Mouse (Mus musculus) liver, embryonic 16.5 days (tissue): ENCODE data around the gene Gltp. TPM values are rescaled to one million over a fixed set of nuclear protein-coding genes. Genes with fewer than 3 reads are reported as not detected.

Experiments
- ATAC-seq: fragments of 200-750 bp; cut with Nextera tagmentation; 2 replicates; pipeline ENCODE4 v1.8.0; 2017; ENCODE audit warnings: low read depth, mild to moderate bottlenecking, moderate number of reproducible peaks, moderate library complexity
- H3K27ac ChIP-seq: fragments of 300-500 bp; sonication (generic); 2 replicates; pipeline ENCODE4 v1.5.1; 2014; ENCODE audit warnings: mild to moderate bottlenecking, low read length
- H3K27me3 ChIP-seq: fragments of 300-500 bp; sonication (generic); 2 replicates; pipeline ENCODE4 v1.6.1; 2014; ENCODE audit warnings: low read depth, low read length, mixed read lengths; ENCODE audit not compliant: control insufficient read depth, insufficient read depth
- H3K36me3 ChIP-seq: fragments of 300-500 bp; sonication (generic); 2 replicates; pipeline ENCODE4 v1.6.1; 2014; ENCODE audit warnings: mild to moderate bottlenecking; ENCODE audit not compliant: control insufficient read depth, insufficient read depth
- H3K4me1 ChIP-seq: fragments of 300-500 bp; sonication (generic); 2 replicates; pipeline ENCODE4 v1.6.1; 2014; ENCODE audit warnings: low read depth, low read length, mixed read lengths; ENCODE audit not compliant: control insufficient read depth
- H3K4me2 ChIP-seq: fragments of 300-500 bp; sonication (generic); 2 replicates; pipeline ENCODE4 v1.6.1; 2014; ENCODE audit warnings: low read depth, low read length, mixed read lengths
- H3K4me3 ChIP-seq: fragments of 300-500 bp; sonication (generic); 2 replicates; pipeline ENCODE4 v1.5.1; 2014; ENCODE audit warnings: low read depth, mild to moderate bottlenecking, low read length
- H3K9ac ChIP-seq: fragments of 300-500 bp; sonication (generic); 2 replicates; pipeline ENCODE4 v1.6.1; 2014; ENCODE audit warnings: low read depth, low read length
- H3K9me3 ChIP-seq: fragments of 300-500 bp; sonication (generic); replicated peaks from 2 replicates; pipeline ENCODE4 v1.6.1; 2016; ENCODE audit warnings: low read length; ENCODE audit not compliant: control insufficient read depth
- WGBS: fragments of 180-500 bp; shearing (Covaris S2); extraction: QIAGEN DNeasy Blood & Tissue Kit; methylation state at CpG from one replicate; pipeline ENCODE4 v1.1.7; 2014; ENCODE audit not compliant: insufficient replicate concordance; 5-methylcytosine and 5-hydroxymethylcytosine counted together
- polyA plus RNA-seq: library from polyadenylated mRNA; unstranded; fragments of >200 nt; fragmentation: Nextera tagmentation; extraction: Ambion mirVana; gene quantifications from 2 replicates; pipeline ENCODE4 v1.2.1, GENCODE M21; 2015

The Gltp gene
- polyA plus RNA-seq, 1 experiment from 2014 or later: 30.3 TPM

- Histone ChIP-seq H3K4me2 (no peak overlapping the region), H3K27me3 (no peaks in the 10 kb centered on the region; the same call in none of the 2 replicates), H3K36me3 (no peaks in the 10 kb centered on the region), H3K9ac (no peak overlapping the region), H3K4me3 (no peak overlapping the region), H3K4me1 (peaks cover 4% of the 10 kb centered on the region; the same call in 1 of the 2 replicates), H3K27ac (no peak overlapping the region), H3K9me3 (no peaks in the 10 kb centered on the region)
- ATAC-seq: no peak
- WGBS: 7% methylated on average over 6 of the region's 6 CpGs
These were observed 45.9 kb downstream of the Gltp start for GRCm38 (mm10) chr5:114644918-114645317.

DNA sequence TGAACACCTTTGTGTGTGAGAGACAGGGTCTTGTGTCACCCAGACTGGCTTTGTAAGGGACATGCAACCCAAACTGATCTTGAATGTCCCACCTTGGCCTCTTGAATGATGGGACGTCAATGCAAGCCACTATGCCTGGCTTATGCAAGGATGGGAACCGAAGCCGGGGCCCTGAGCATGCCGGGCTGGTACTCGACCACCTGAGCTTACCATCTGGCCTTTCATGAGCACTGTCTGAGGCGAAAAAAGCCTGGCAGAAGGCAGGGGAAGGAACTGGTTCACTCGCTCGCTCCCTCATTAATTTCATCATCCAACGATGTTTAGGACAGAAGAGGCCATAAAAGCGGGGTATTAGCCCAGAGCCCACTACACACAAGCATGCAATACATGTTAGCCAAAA is 50.0 kb downstream of the Gltp start:
- Histone ChIP-seq H3K36me3 (no peaks in the 10 kb centered on the region), H3K27ac (no peak overlapping the region), H3K9me3 (no peaks in the 10 kb centered on the region), H3K27me3 (no peaks in the 10 kb centered on the region; the same call in 1 of the 2 replicates), H3K4me3 (no peak overlapping the region), H3K4me2 (no peak overlapping the region), H3K4me1 (no peaks in the 10 kb centered on the region), H3K9ac (no peak overlapping the region)
- ATAC-seq: no peak
- 56% methylated on average over 10 of the region's 10 CpGs for WGBS

DNA sequence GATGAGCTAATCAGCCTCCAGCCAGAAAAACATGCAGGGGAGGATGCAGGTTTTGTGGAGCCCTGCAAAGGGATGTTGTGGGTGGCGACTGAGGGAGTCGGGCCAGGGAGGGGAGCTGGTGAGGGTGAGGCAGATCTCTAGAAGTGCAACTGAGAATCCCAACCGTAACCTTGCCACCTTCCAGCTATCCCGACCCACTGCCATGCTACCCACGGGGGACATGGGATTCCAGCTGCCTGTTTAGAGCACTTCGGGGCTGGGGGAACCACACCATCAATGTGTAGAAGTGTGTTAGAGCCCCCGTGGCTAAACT is 51.2 kb downstream of the Gltp start:
- no peak overlapping the region for H3K4me3 ChIP-seq
- H3K4me1 ChIP-seq: no peaks in the 10 kb centered on the region
- H3K27me3 ChIP-seq: no peaks in the 10 kb centered on the region; the same call in 1 of the 2 replicates
- H3K36me3 ChIP-seq: no peaks in the 10 kb centered on the region
- no peaks in the 10 kb centered on the region for H3K9me3 ChIP-seq
- ATAC-seq: no peak
- H3K9ac ChIP-seq: no peak overlapping the region
- 21% methylated on average over 7 of the region's 7 CpGs for WGBS
- no peak overlapping the region for H3K27ac ChIP-seq
- no peak overlapping the region for H3K4me2 ChIP-seq

DNA sequence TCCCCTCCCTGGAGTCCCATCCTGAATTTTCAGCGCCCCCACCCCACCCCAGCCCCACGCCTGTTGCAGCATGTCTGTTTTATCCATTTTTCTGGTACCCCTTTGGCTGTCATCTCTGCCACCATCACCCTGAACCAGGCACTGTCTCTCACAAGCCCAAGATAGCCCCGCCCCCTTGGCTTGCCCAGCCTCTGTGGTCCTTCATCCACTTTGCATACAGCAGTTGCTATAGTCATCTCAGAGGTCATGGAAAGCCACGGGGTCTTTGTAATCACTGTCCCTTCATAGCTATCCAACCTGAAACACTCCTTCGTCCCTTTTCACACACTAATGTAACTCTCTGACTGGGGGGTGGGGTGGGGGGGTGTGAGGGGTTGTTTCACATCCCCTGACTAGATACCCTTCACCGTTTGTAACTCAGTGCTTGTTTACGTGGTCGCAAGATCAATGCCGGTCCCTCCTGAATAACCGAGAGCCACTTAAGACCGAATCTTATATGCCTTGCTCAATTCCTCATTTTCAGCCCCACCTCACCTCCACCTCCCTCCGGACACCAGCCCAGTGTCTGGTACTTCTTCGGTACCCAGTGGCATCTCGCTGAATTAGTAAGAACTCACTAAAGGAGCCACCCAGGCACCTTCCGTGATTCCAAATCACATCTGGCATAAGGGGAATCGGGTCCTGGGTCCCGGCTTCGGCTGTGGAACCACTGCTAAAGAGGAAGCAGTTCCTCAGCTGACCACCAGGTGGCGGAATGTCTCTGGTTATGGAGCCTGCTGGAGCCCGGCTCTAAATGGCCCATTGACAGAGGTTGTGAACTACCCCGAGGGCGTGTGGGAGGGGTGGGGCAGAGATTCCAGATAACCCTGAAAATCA is 51.8 kb downstream of the Gltp start:
- no peaks in the 10 kb centered on the region for H3K36me3 ChIP-seq
- no peak overlapping the region for H3K4me2 ChIP-seq
- WGBS: 10% methylated on average over 22 of the region's 22 CpGs
- H3K9ac ChIP-seq: no peak overlapping the region
- H3K4me1 ChIP-seq: no peaks in the 10 kb centered on the region
- no peak overlapping the region for H3K4me3 ChIP-seq
- no peak overlapping the region for H3K27ac ChIP-seq
- peak; percentile 70 for ATAC-seq
- no peaks in the 10 kb centered on the region; the same call in 1 of the 2 replicates for H3K27me3 ChIP-seq
- no peaks in the 10 kb centered on the region for H3K9me3 ChIP-seq

DNA sequence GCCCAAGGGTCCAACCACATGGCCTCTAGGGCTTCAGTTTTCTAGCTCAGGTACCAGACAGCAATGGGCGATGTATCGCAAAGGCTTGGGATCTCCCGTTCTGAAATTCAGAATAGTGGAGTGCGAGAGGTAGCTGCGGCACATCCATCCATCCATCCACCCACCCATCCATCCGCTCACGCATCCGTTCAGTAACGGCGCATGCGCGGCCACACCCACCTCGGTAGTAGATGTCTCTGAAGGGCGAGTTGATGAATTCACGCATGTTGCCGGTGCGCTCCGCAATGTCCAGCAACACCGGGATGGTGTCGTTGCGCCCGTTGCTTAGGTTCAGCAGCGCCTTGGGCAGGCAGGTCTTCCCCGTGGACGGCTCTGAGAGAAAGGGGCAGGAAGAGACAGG is 54.7 kb downstream of the Gltp start:
- no peak for ATAC-seq
- Histone ChIP-seq H3K9me3 (no peaks in the 10 kb centered on the region), H3K4me3 (no peak overlapping the region), H3K27me3 (no peaks in the 10 kb centered on the region; the same call in 1 of the 2 replicates), H3K9ac (no peak overlapping the region), H3K4me2 (no peak overlapping the region), H3K36me3 (no peaks in the 10 kb centered on the region), H3K27ac (no peak overlapping the region), H3K4me1 (no peaks in the 10 kb centered on the region)
- 71% methylated on average over 25 of the region's 25 CpGs for WGBS

GRCm38 (mm10) chr5:114631336-114631735 is 59.4 kb downstream of the Gltp start:
- ATAC-seq: no peak
- no peaks in the 10 kb centered on the region for H3K9me3 ChIP-seq
- H3K27me3 ChIP-seq: no peaks in the 10 kb centered on the region
- H3K9ac ChIP-seq: no peak overlapping the region
- H3K36me3 ChIP-seq: no peaks in the 10 kb centered on the region
- H3K4me3 ChIP-seq: no peak overlapping the region
- H3K4me2 ChIP-seq: no peak overlapping the region
- no peaks in the 10 kb centered on the region for H3K4me1 ChIP-seq
- H3K27ac ChIP-seq: no peak overlapping the region
- WGBS: 26% methylated on average over 2 of the region's 2 CpGs

DNA sequence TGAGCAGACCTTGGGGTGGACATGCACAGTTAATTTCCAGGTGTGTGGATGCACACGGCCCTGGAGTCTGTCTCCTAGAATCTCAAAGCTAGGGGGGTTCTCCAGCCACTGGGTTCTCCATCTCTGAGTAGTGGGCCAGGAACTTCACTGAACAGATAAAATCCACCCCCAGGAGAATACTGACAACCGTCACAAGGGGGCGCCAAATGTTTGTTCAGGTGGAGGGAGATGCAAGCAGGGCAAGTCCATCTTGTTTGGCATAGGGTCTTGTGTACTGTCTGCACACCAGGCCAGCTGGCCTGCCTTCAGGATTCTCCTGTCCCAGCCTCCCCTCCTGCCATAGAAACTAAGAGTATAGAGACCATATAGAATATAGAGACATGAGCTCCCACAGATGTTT is 65.2 kb downstream of the Gltp start:
- no peaks in the 10 kb centered on the region for H3K36me3 ChIP-seq
- ATAC-seq: no peak
- 14% methylated on average over 3 of the region's 3 CpGs for WGBS

GRCm38 (mm10) chr5:114620305-114620704 is 70.5 kb downstream of the Gltp start:
- Histone ChIP-seq H3K27ac (no peak overlapping the region), H3K9ac (no peak overlapping the region), H3K36me3 (no peaks in the 10 kb centered on the region), H3K4me1 (no peaks in the 10 kb centered on the region), H3K4me3 (no peak overlapping the region), H3K9me3 (no peaks in the 10 kb centered on the region), H3K4me2 (no peak overlapping the region), H3K27me3 (no peaks in the 10 kb centered on the region)
- no peak for ATAC-seq
- 16% methylated on average over 6 of the region's 6 CpGs for WGBS

More for the DNA sequence above, 65.2 kb downstream of the Gltp start:
- H3K27ac ChIP-seq: no peak overlapping the region
- H3K4me3 ChIP-seq: no peak overlapping the region
- H3K9me3 ChIP-seq: no peaks in the 10 kb centered on the region
- no peaks in the 10 kb centered on the region for H3K27me3 ChIP-seq
- no peaks in the 10 kb centered on the region for H3K4me1 ChIP-seq
- H3K4me2 ChIP-seq: no peak overlapping the region
- no peak overlapping the region for H3K9ac ChIP-seq
